Mouse (Mus musculus): ENCODE data around the gene Lmntd1. TPM values are rescaled to one million over a fixed set of nuclear protein-coding genes. Genes with fewer than 3 reads are reported as not detected.

Lmntd1 gene
- polyA plus RNA-seq, 1 experiment from 2014 or later, result 0.37 TPM

DNA sequence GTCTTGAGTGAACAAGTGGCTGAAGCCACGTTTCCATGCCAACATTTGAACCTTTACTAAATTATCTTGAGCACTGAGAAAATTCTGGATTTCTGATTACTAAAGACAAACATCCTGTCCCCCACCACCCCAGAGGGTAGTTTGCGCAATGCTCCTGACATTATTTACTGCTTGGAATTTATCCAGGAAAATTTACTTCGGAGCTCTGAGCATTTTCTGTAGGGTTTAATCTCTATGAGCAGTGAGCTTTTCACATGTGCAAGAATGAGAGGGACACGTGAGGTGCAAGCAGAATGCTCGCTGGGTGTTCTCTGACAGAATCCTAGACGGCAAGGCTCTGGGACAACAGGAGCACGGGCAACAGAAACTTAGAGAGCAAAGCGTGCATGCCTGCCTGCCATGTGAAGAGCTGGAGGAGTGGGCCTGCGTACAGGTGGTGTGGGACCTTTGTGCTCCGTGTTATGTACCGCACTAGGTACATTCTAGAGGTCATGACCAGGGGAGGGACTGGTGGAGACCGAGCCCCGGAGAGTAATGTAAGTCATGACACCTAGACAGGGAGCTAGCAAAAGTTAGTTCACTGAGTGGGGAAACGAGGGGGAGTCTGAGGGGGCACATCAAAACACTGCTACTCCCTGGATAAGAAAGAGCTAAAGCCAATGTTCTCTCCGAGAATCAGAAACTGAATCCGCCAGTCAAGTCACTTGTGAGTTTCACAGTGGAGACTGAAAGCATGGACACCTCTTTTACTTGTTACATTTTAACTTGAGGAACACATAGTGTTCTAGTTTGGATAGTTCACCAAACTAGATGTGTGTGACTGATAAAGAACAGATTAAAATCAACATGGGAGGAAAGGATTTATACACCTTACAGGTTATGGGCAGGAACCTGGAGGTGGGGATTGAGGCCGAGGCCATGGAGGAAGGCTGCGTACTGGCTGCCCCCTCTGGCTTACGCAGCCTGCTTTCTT, 114.3 kb downstream of the Lmntd1 start:
- H3K36me3 ChIP-seq (replicated peaks), result no peaks in the 10 kb centered on the region
- no peaks in the 10 kb centered on the region for H3K4me1 ChIP-seq
- no peaks in the 10 kb centered on the region for H3K9me3 ChIP-seq
- no peaks in the 10 kb centered on the region for H3K27me3 ChIP-seq (ENCODE audit: poor library complexity, severe bottlenecking)
- no peak for DNase-seq (ENCODE audit: extremely low spot score, low spot score)
- WGBS, result 84% methylated on average over 19 of the region's 19 CpGs
- H3K27ac ChIP-seq, result no peak overlapping the region
- no peak overlapping the region for H3K4me3 ChIP-seq

DNA sequence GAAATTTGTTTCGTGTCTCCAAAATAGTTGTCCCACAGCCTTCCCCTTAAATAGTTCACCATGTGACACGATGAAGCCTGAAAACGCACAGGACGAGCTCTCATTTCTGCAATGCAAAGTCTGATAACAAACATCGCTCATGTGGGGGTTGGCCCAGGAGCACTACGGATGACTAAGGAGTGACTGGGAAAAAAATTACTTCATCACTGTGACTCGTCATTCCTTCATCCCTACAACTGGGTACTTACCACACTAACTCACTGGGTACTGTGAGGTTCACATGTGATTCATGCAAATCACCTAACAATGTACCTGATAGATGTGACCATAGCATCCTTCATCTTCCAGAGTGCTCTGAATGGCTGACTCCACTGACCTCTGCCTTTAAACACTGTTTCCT, 118.4 kb downstream of the Lmntd1 start:
- Histone ChIP-seq H3K4me3 (no peak overlapping the region), H3K27ac (no peak overlapping the region), H3K9me3 (no peaks in the 10 kb centered on the region), H3K36me3 (replicated peaks) (no peaks in the 10 kb centered on the region), H3K4me1 (no peaks in the 10 kb centered on the region), H3K27me3 (ENCODE audit: poor library complexity, severe bottlenecking) (no peaks in the 10 kb centered on the region)
- DNase-seq (ENCODE audit: extremely low spot score, low spot score), result no peak
- WGBS, result 91% methylated on average over 7 of the region's 7 CpGs

GRCm38 (mm10) chr6:145488251-145488650, 125.9 kb downstream of the Lmntd1 start:
- H3K9me3 ChIP-seq, result no peaks in the 10 kb centered on the region
- H3K4me3 ChIP-seq, result no peak overlapping the region
- no peak overlapping the region for H3K27ac ChIP-seq
- 81% methylated on average over 2 of the region's 2 CpGs for WGBS
- H3K4me1 ChIP-seq, result peaks cover 14% of the 10 kb centered on the region
- no peaks in the 10 kb centered on the region for H3K27me3 ChIP-seq (ENCODE audit: poor library complexity, severe bottlenecking)
- no peak for DNase-seq (ENCODE audit: extremely low spot score, low spot score)
- H3K36me3 ChIP-seq (replicated peaks), result no peaks in the 10 kb centered on the region

GRCm38 (mm10) chr6:145485986-145486605, 128.0 kb downstream of the Lmntd1 start:
- no peak for DNase-seq (ENCODE audit: extremely low spot score, low spot score)
- 70% methylated on average over 12 of the region's 12 CpGs for WGBS
- Histone ChIP-seq H3K4me1 (peaks cover 31% of the 10 kb centered on the region), H3K36me3 (replicated peaks) (no peaks in the 10 kb centered on the region), H3K4me3 (no peak overlapping the region), H3K27me3 (ENCODE audit: poor library complexity, severe bottlenecking) (no peaks in the 10 kb centered on the region), H3K27ac (peak overlapping the region; percentile 31; the same call in 1 of the 2 replicates), H3K9me3 (no peaks in the 10 kb centered on the region)

DNA sequence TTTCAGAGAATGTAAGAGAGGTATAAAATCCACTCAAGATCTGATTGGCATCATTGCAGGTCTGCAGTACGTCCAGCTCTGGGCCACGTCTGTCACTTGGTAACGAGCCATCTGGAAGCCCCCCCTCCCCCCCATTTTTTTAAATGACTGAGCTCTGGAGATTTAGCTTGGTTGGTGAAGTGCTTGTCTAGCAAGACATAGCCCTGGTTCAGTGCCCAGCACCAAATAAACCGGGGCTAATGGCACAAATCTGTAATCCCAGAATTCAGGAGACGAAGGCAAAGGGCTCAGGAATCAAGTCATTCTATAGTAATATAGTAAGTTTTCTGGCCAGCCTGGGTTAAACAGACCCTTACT, 130.8 kb downstream of the Lmntd1 start:
- DNase-seq (ENCODE audit: extremely low spot score, low spot score), result no peak
- Histone ChIP-seq H3K27ac (no peak overlapping the region), H3K4me3 (no peak overlapping the region), H3K27me3 (ENCODE audit: poor library complexity, severe bottlenecking) (no peaks in the 10 kb centered on the region), H3K9me3 (no peaks in the 10 kb centered on the region), H3K4me1 (peaks cover 38% of the 10 kb centered on the region), H3K36me3 (replicated peaks) (no peaks in the 10 kb centered on the region)
- WGBS, result 84% methylated on average over 5 of the region's 5 CpGs

GRCm38 (mm10) chr6:145482656-145483317, 131.3 kb downstream of the Lmntd1 start:
- no peak overlapping the region for H3K27ac ChIP-seq
- H3K36me3 ChIP-seq (replicated peaks), result no peaks in the 10 kb centered on the region
- no peaks in the 10 kb centered on the region for H3K27me3 ChIP-seq (ENCODE audit: poor library complexity, severe bottlenecking)
- H3K9me3 ChIP-seq, result no peaks in the 10 kb centered on the region
- H3K4me3 ChIP-seq, result no peak overlapping the region
- peaks cover 41% of the 10 kb centered on the region for H3K4me1 ChIP-seq
- 93% methylated on average over 17 of the region's 17 CpGs for WGBS
- no peak for DNase-seq (ENCODE audit: extremely low spot score, low spot score)

DNA sequence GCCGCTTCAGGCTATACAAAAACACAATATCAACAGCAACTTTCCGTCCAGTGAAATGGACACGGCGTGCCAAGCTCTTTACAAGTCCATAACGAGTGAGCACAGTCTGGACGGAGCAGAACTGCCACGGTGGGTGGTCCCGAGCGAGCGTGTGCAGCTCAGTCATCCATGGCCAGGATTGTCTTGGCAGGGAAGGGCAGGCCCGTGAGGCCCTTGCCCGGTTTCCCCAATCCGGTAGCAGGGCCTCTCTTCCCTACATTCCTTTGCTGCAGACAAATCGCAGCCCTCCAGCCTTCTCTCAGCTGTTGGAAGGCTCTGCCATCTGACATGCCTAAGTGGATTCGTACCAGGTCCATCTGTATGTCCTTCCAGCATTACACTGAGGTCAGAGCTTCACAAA, 132.2 kb downstream of the Lmntd1 start:
- WGBS, result 48% methylated on average over 15 of the region's 15 CpGs
- Histone ChIP-seq H3K27ac (peak overlapping the region; percentile 40), H3K4me1 (peaks cover 47% of the 10 kb centered on the region), H3K4me3 (no peak overlapping the region), H3K9me3 (no peaks in the 10 kb centered on the region), H3K36me3 (replicated peaks) (no peaks in the 10 kb centered on the region), H3K27me3 (ENCODE audit: poor library complexity, severe bottlenecking) (no peaks in the 10 kb centered on the region)
- DNase-seq (ENCODE audit: extremely low spot score, low spot score), result peak; percentile 21

DNA sequence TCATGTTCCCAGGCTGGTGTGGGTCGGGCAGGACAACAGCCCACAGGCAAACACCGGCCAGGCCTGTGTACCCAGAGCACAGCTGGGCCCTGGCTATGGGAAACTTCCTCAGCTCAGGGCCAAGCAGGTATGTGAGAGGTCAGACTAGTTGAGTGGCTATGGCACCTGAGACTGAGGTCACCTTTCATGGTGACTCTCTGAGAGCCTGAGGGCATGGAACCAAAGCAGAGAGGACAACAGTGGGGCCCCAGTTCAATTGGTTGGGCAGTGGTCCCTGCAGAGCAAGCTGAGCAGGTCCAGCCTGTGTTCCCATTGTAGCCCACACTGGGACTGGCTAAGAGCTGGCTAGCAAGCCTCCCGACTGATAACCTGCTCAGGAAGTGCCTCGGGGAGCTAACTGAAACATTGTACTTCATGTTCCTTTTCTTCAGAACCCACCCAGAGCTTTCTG, 135.3 kb downstream of the Lmntd1 start:
- no peaks in the 10 kb centered on the region for H3K9me3 ChIP-seq
- no peaks in the 10 kb centered on the region for H3K27me3 ChIP-seq (ENCODE audit: poor library complexity, severe bottlenecking)
- WGBS, result 60% methylated on average over 4 of the region's 4 CpGs
- H3K36me3 ChIP-seq (replicated peaks), result no peaks in the 10 kb centered on the region
- no peak for DNase-seq (ENCODE audit: extremely low spot score, low spot score)
- H3K27ac ChIP-seq, result peak overlapping the region; percentile 22; the same call in 1 of the 2 replicates
- no peak overlapping the region for H3K4me3 ChIP-seq
- H3K4me1 ChIP-seq, result peaks cover 40% of the 10 kb centered on the region

GRCm38 (mm10) chr6:145477367-145477905, 136.7 kb downstream of the Lmntd1 start:
- Histone ChIP-seq H3K4me1 (peaks cover 36% of the 10 kb centered on the region), H3K27ac (no peak overlapping the region), H3K36me3 (replicated peaks) (no peaks in the 10 kb centered on the region), H3K4me3 (no peak overlapping the region), H3K9me3 (no peaks in the 10 kb centered on the region), H3K27me3 (ENCODE audit: poor library complexity, severe bottlenecking) (no peaks in the 10 kb centered on the region)
- 77% methylated on average over 10 of the region's 10 CpGs for WGBS
- DNase-seq (ENCODE audit: extremely low spot score, low spot score), result no peak

DNA sequence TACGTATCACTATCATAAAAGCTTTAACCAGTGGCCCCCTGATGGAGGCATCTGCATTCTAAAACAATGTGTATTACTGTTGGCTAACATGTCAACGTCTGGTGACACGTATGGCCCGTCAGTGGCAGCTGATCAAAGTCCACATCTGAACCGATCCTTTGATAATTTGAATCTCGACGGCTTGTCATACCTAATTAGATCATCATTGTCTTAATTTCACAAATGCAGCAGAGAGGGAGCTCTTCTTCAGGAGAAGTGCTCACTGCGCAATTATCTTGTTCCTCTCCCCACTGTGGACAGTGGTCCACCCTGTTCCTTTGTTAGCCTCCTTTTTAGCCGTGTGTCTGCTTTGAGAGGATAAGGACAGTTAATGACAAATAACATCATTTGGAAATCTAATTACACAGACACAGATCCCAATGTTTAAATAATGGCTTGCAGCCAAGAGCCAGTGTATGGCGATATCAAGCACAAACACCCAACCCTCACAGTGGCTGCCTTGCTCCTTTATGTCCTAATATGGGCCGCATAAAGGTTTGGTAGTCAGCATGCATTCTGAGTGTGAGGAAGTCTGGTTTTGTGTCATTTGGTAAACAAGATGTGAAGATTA, 142.4 kb downstream of the Lmntd1 start:
- Histone ChIP-seq H3K4me3 (no peak overlapping the region), H3K4me1 (peaks cover 20% of the 10 kb centered on the region; the same call in 1 of the 2 replicates), H3K27ac (no peak overlapping the region), H3K36me3 (replicated peaks) (no peaks in the 10 kb centered on the region), H3K9me3 (no peaks in the 10 kb centered on the region), H3K27me3 (ENCODE audit: poor library complexity, severe bottlenecking) (no peaks in the 10 kb centered on the region)
- 87% methylated on average over 11 of the region's 11 CpGs for WGBS
- DNase-seq (ENCODE audit: extremely low spot score, low spot score), result no peak

DNA sequence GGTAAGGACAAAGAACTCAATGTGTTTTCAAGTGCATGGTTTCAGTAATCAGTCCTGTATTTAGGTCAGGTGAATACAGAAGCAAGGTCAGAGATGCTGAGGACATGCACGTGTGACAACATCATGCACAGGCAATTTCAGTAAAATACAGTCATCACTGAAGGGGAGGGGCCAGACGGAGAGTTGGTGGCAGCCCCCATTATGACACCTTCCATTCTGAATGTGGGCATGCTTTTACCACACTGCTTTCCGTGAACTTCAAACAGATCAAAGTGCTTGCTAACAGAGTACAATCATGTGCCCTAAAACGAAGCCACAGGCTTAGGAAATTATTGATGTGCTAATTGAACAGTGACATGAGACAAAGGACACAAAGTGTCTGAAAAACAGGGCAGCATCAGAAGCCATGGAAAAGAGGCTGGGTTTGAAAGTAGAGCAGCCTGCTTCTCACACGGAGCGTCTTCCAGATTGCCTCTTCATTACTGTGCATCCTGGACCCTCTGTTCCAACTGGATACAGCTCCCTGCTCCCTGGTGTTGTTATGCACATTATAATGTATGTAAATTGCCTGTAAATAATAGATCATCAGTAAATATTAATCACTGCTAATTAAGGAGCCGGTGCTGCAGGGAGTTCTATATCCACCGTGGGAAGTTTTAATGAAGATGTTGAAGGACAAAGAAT, 144.7 kb downstream of the Lmntd1 start:
- no peaks in the 10 kb centered on the region for H3K27me3 ChIP-seq (ENCODE audit: poor library complexity, severe bottlenecking)
- no peaks in the 10 kb centered on the region for H3K36me3 ChIP-seq (replicated peaks)
- no peak for DNase-seq (ENCODE audit: extremely low spot score, low spot score)
- no peaks in the 10 kb centered on the region for H3K9me3 ChIP-seq
- H3K4me3 ChIP-seq, result no peak overlapping the region
- H3K4me1 ChIP-seq, result peaks cover 15% of the 10 kb centered on the region; the same call in 1 of the 2 replicates
- H3K27ac ChIP-seq, result no peak overlapping the region
- WGBS, result 84% methylated on average over 8 of the region's 8 CpGs

- Histone ChIP-seq H3K4me1 (peaks cover 4% of the 10 kb centered on the region; the same call in 1 of the 2 replicates), H3K27me3 (ENCODE audit: poor library complexity, severe bottlenecking) (no peaks in the 10 kb centered on the region), H3K9me3 (no peaks in the 10 kb centered on the region), H3K36me3 (replicated peaks) (no peaks in the 10 kb centered on the region), H3K4me3 (no peak overlapping the region), H3K27ac (no peak overlapping the region)
- WGBS, result 91% methylated on average over 4 of the region's 4 CpGs
- DNase-seq (ENCODE audit: extremely low spot score, low spot score), result no peak
Observed at GRCm38 (mm10) chr6:145464027-145464426, 150.1 kb downstream of the Lmntd1 start.

All from forebrain, embryonic 10.5 days (tissue).